ENCODE assay signal across 25 mouse cellular contexts in the genomic region with DNA sequence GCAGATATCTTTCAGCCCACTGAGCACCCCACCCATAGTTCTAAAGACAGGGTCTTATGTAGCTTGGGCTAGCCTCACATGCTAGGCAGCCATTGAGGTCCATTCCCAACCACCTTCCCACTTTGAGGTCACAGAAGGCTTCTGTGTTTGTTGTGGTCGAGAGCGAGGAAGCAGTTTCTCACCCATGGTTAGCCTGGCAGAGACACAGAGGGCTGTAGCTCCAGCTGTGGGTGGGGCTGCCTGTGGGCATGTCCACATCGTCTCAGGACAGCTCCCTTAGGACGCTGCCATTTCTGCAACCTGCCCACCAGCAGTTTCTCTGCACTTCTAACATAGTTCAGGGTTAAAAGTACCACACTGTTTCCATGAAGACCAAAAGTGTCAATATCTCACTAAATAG. TPM values are rescaled to one million over a fixed set of nuclear protein-coding genes. Genes with fewer than 3 reads are reported as not detected.
"Had no signal": no experiment of that assay in that cellular context is flagged by ENCODE, and none has a peak within 500 bp of the region (broad histone marks: within the 10 kb centered on the region; RNA-seq: fewer than 3 reads in every experiment).

No protein-coding gene starts in this region.

- ATAC-seq: hindbrain, postnatal 0 days; intestine, embryonic 16.5 days had no signal

- DNase-seq: gastrocnemius, postnatal 14 days; gastrocnemius, postnatal 36 days; heart, adult 18-20 months; heart, postnatal 10 days; heart, postnatal 4 days; kidney, adult 11 months; kidney, adult 2 months; kidney, adult 9 months; kidney, postnatal 14 days; kidney, postnatal 36 days; layer of hippocampus, adult 9-11 months; layer of hippocampus, postnatal 36 days; liver had no signal

RNA-seq across cellular contexts. Expression of gene 4930595D18Rik, which starts 43.1 kb away (rescaled TPM):
- total RNA-seq: gastrocnemius, adult 18-20 months; gastrocnemius, adult 8-10 months; gastrocnemius, postnatal 14 days; gastrocnemius, postnatal 36 days; heart, adult 18-20 months; heart, adult 8-10 months; heart, postnatal 10 days; heart, postnatal 25 days; heart, postnatal 4 days; hindbrain, postnatal 0 days; layer of hippocampus, adult 18-20 months; layer of hippocampus, adult 8-10 months; layer of hippocampus, postnatal 36 days; left cerebral cortex, adult 18-20 months; left cerebral cortex, adult 8-10 months; left cerebral cortex, postnatal 10 days; left cerebral cortex, postnatal 36 days had no signal

RNA-seq across cellular contexts. Expression of gene Amn, which starts 43.5 kb away (rescaled TPM):
- total RNA-seq: gastrocnemius, adult 18-20 months; gastrocnemius, adult 8-10 months; gastrocnemius, postnatal 36 days; heart, adult 18-20 months; heart, postnatal 10 days; heart, postnatal 25 days had no signal
